14 mouse cellular contexts compared by ENCODE assay signal in genomic region chr16:55738741-55739140, GRCm38 (mm10).
"Had no signal": no experiment of that assay in that cellular context is flagged by ENCODE, and none has a peak within 500 bp of the region (broad histone marks: within the 10 kb centered on the region; RNA-seq: fewer than 3 reads in every experiment).

No protein-coding gene starts in this region.

- H3K9ac ChIP-seq: limb, embryonic 13.5 days; liver, embryonic 12.5 days; liver, embryonic 15.5 days; lung, embryonic 15.5 days had no signal

- H3K27ac ChIP-seq: layer of hippocampus, adult 2 months; limb, embryonic 10.5 days; limb, embryonic 13.5 days; liver, embryonic 12.5 days; liver, embryonic 15.5 days; lung, embryonic 15.5 days; macrophage had no signal

- H3K4me3 ChIP-seq: layer of hippocampus, adult 2 months; limb, embryonic 10.5 days; limb, embryonic 13.5 days; liver, embryonic 12.5 days; liver, embryonic 15.5 days; lung, embryonic 15.5 days had no signal

- H3K36me3 ChIP-seq: limb, embryonic 10.5 days; limb, embryonic 13.5 days; liver, embryonic 12.5 days; liver, embryonic 15.5 days; lung, embryonic 15.5 days had no signal

- H3K4me1 ChIP-seq: limb, embryonic 10.5 days; limb, embryonic 13.5 days; liver, embryonic 12.5 days; liver, embryonic 15.5 days; lung, embryonic 15.5 days had no signal

- DNase-seq: layer of hippocampus, adult 9-11 months; liver; lung, adult 18-20 months; lung, postnatal 14 days; midbrain, embryonic 14.5 days; thymus, adult 18-20 months; thymus, postnatal 36 days had no signal

- H3K27me3 ChIP-seq: limb, embryonic 13.5 days; liver, embryonic 12.5 days; liver, embryonic 15.5 days; lung, embryonic 15.5 days had no signal
